Mouse (Mus musculus): ENCODE measurements around the gene Prok2. TPM values are rescaled to one million over a fixed set of nuclear protein-coding genes. Genes with fewer than 3 reads are reported as not detected.

The Prok2 gene
- polyA plus RNA-seq, 1 experiment from 2014 or later, result 0.14 TPM

DNA sequence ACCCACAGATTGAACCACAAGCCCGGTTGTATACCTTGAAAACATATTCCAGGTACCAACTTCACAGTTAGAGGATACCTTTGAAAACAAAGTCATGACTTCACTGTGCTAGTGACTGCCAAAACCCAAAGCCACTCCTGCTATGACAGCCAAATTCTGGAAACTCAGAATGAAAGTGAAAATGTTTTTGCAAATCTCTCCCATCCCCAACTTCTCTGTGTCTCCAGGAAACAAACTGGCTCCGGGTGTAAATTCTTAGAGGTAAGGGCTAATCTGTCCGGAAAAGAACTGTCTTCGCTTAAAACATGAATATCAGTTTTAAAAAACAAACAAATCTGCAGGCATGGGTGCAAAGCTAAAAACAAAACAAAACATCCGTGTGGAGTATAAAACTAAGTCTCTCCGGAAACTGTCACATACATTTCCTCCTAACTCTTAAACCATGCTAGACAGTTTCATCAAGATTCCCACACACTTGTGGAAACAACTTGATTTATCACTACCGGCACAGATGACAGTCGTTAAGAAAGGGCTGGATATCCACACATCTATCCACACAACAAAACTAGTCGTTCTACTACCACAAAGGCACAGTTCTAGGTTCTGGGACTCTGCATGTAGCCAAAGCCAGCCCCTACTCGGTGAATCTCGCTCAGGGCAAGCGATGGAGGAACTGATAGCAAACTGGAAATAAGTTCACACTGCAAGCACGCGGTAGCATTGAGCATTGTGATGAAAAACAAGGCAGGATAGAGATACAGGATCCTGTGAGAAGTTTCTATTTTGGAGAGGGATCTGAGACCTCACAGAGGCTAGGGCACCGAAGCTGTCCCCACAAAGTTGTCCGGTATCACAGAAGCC is 60.5 kb downstream of the Prok2 start:
- Histone ChIP-seq H3K4me3 (peak overlapping the region; percentile 82), H3K27ac (peak overlapping the region; percentile 82; the same call in 1 of the 2 replicates), H3K36me3 (no peaks in the 10 kb centered on the region), H3K27me3 (peaks cover 15% of the 10 kb centered on the region), H3K4me2 (replicated peaks) (peak overlapping the region; percentile 90), H3K9me3 (replicated peaks) (no peaks in the 10 kb centered on the region), H3K9ac (peak overlapping the region; percentile 82), H3K4me1 (peaks cover 50% of the 10 kb centered on the region)
- 31% methylated on average over 16 of the region's 16 CpGs for WGBS
- ATAC-seq (ENCODE audit: low FRiP score), result 0 out of 2 replicates have a peak, but pooled peaks have one; percentile 6

DNA sequence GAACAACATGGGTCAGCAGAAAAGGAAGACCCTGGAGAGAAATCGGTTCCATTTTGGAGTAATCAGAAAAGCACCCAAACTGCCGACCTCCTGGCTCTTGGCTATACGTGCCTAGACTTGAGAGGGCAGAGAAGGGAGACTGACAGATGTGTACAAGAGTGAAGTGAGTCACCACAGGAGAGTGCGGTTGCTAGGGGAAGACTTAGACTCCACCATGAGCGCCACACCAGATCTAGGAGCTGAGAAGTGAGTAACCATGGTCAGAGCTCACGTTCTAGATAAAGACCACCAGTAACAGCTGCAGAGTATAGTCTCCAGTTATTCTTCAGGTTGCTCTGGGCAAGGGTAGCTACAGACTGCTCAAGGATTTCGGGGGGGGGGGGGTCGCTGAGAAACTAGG is 63.0 kb downstream of the Prok2 start:
- 81% methylated on average over 8 of the region's 8 CpGs for WGBS
- no peak for ATAC-seq (ENCODE audit: low FRiP score)
- peaks cover 38% of the 10 kb centered on the region for H3K4me1 ChIP-seq
- no peak overlapping the region for H3K27ac ChIP-seq
- no peak overlapping the region for H3K4me3 ChIP-seq
- no peaks in the 10 kb centered on the region for H3K9me3 ChIP-seq (replicated peaks)
- peaks cover 15% of the 10 kb centered on the region for H3K27me3 ChIP-seq
- H3K36me3 ChIP-seq, result no peaks in the 10 kb centered on the region
- H3K9ac ChIP-seq, result no peak overlapping the region
- no peak overlapping the region for H3K4me2 ChIP-seq (replicated peaks)

Other genes with a start within 250 kb of the Prok2 start
- 87.6 and 88.4 TPM in 2 replicates for gene Foxp1, start 203.7 kb downstream of the Prok2 start, polyA plus RNA-seq (2016; fragmentation: Nextera tagmentation; extraction: Ambion mirVana)
- gene Eif4e3, start 59.6 kb downstream of the Prok2 start, polyA plus RNA-seq (2016; fragmentation: Nextera tagmentation; extraction: Ambion mirVana), result 11.0 and 11.2 TPM in 2 replicates
- 4.4 and 4.6 TPM in 2 replicates for gene Gm20696, start 59.6 kb downstream of the Prok2 start, polyA plus RNA-seq (2016; fragmentation: Nextera tagmentation; extraction: Ambion mirVana)
- gene Gpr27, start 33.7 kb downstream of the Prok2 start, polyA plus RNA-seq (2016; fragmentation: Nextera tagmentation; extraction: Ambion mirVana), result 7.8 and 10.2 TPM in 2 replicates